Mouse (Mus musculus): ENCODE results near the gene AL731706.2. TPM values are rescaled to one million over a fixed set of nuclear protein-coding genes. Genes with fewer than 3 reads are reported as not detected.

AL731706.2 gene
- total and polyA plus RNA-seq, 3 experiments = 8.3 to 75.9 TPM; not detected in 1

DNA sequence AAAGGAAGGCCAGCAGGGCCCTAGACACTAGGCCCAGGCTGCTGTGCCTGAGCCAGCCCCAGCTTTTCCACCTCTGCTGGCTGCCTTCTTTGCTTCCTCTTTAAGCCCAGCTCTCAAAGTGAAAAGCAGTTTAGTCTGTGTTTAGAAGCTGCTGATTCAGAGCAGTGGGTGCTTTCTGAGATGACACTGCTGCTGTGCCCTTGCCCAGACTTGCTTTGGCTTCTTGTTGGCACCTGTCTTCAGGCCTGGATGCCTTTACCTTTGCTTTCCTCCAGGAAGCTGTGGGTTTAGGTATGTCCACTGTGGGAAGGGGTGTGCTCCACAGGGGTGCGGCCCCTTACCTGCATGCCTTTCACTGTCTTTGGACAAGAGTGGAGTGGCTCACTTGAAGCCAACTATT, 34.0 kb upstream of the AL731706.2 start:
- no peak for TF ChIP-seq MAZ (IDR thresholded peaks at IDR 0.05; ENCODE audit: low read depth, low read length)
- no peak for TF ChIP-seq KAT2A (IDR thresholded peaks at IDR 0.05; ENCODE audit: insufficient replicate concordance, low read length)
- TF ChIP-seq IRF4 (IDR thresholded peaks at IDR 0.05; ENCODE audit: low read depth, low read length) = no peak
- no peak for TF ChIP-seq MAFK (IDR thresholded peaks at IDR 0.05; ENCODE audit: insufficient replicate concordance, low read length)
- TF ChIP-seq JUND (conservative IDR thresholded peaks at IDR 0.05; ENCODE audit: low read depth, low read length) = no peak
- TF ChIP-seq UBTF (IDR thresholded peaks at IDR 0.05; ENCODE audit: low read depth, low read length) = no peak
- TF ChIP-seq MAX (IDR thresholded peaks at IDR 0.05; ENCODE audit: low read length) = no peak
- no peak for TF ChIP-seq JUN (IDR thresholded peaks at IDR 0.05; ENCODE audit: insufficient read depth, low read depth, low read length)
- no peak for TF ChIP-seq ELF1 (IDR thresholded peaks at IDR 0.05; ENCODE audit: low read depth, low read length)
- TF ChIP-seq POLR2A (IDR thresholded peaks at IDR 0.05; ENCODE audit: low read depth, low read length) = no peak
- no peak for TF ChIP-seq EP300 (IDR thresholded peaks at IDR 0.05; ENCODE audit: low read length)
- TF ChIP-seq RCOR1 (conservative IDR thresholded peaks at IDR 0.05; ENCODE audit: low read depth, low read length) = no peak
- no peak for TF ChIP-seq TBP (conservative IDR thresholded peaks at IDR 0.05; ENCODE audit: low read depth, low read length)
- no peak for TF ChIP-seq NRF1 (IDR thresholded peaks at IDR 0.05; ENCODE audit: low read depth, low read length)
- no peak for TF ChIP-seq ETS1 (conservative IDR thresholded peaks at IDR 0.05; ENCODE audit: low read depth, low read length)
- TF ChIP-seq BHLHE40 (IDR thresholded peaks at IDR 0.05; ENCODE audit: low read depth, low read length) = no peak
- no peak for TF ChIP-seq ZC3H11A (IDR thresholded peaks at IDR 0.05; ENCODE audit: low read depth, low read length)
- TF ChIP-seq PAX5 (IDR thresholded peaks at IDR 0.05; ENCODE audit: low read length) = no peak
- TF ChIP-seq SIN3A (IDR thresholded peaks at IDR 0.05; ENCODE audit: low read length) = no peak
- no peak for TF ChIP-seq CHD1 (IDR thresholded peaks at IDR 0.05; ENCODE audit: low read depth, low read length)
- in situ Hi-C loops (cut with MboI; ENCODE audit: low pct_ligation_motif_present, low pct_unique_long_range_greater_than_20kb, low sequenced_read_pairs) = no loop called here
- dilution Hi-C loops (cut with MboI; ENCODE audit: extremely low pct_ligation_motif_present, extremely low pct_unique_long_range_greater_than_20kb, low sequenced_read_pairs) = no loop called here
- no peak overlapping the region for H3K4me2 ChIP-seq (ENCODE audit: insufficient read depth, low read depth, poor library complexity, severe bottlenecking)
- no peak for DNase-seq (ENCODE audit: extremely low read depth)
- 0 out of 2 replicates have a peak, but pooled peaks cover 7% of the 10 kb centered on the region for H3K79me2 ChIP-seq (replicated peaks; ENCODE audit: control insufficient read depth, extremely low read depth, insufficient read depth, poor library complexity, severe bottlenecking)
- H3K27me3 ChIP-seq (replicated peaks) = no peaks in the 10 kb centered on the region
- H3K27ac ChIP-seq (ENCODE audit: insufficient read depth, low read depth) = no peak overlapping the region
- H3K9me3 ChIP-seq (replicated peaks; ENCODE audit: low read length) = no peaks in the 10 kb centered on the region
- H3K4me3 ChIP-seq (replicated peaks in 1 of 3; ENCODE audit: low read depth in 2 of 3, low read length in 2 of 3, poor library complexity in 1 of 3) = no peak overlapping the region
- H3K36me3 ChIP-seq (replicated peaks in 1 of 2; ENCODE audit: control insufficient read depth in 1 of 2, insufficient read depth in 1 of 2, low read length in 1 of 2) = peaks cover 0 to 12% of the 10 kb centered on the region in 2 experiments
- no peak overlapping the region for H3K9ac ChIP-seq (ENCODE audit: insufficient read depth, low read depth)
- H3K4me1 ChIP-seq (ENCODE audit: control insufficient read depth in 1 of 2, insufficient read depth in 2 of 2) = peaks cover 3 to 37% of the 10 kb centered on the region in 2 experiments; a peak in 2 of 4 replicates

DNA sequence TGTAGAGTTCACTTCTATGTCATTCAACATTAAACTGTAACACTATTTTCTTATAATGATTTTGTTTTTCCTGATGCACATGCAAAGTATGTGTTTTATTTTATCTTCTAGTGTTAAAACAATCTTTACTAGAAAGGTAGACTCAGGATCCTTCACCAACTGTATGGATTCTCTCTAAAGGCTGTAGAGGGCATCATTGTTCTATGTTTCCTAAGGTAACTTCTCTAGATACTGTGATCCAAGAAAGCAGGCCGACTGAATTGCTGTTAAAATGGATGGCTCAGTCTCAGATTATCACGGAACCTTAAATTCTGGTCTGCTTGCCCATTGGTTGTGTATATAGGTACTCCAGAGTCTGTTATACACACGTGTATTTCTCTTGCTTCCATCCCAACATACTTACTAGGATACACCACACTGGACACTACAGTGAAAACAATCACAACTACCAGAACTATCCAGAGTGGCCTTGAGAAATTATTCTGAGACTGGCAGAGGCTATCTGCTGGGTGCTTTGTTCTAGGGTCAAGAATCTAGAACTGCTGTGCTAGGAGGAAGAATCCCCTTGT, 28.9 kb upstream of the AL731706.2 start:
- in situ Hi-C loops (cut with MboI; ENCODE audit: low pct_ligation_motif_present, low pct_unique_long_range_greater_than_20kb, low sequenced_read_pairs) = no loop called here
- H3K27ac ChIP-seq (ENCODE audit: insufficient read depth, low read depth) = no peak overlapping the region

More for the DNA sequence above, 28.9 kb upstream of the AL731706.2 start:
- DNase-seq (ENCODE audit: extremely low read depth) = no peak
- Histone ChIP-seq H3K9me3 (replicated peaks; ENCODE audit: low read length) (no peaks in the 10 kb centered on the region), H3K4me1 (ENCODE audit: control insufficient read depth in 1 of 2, insufficient read depth in 2 of 2) (peaks cover under 1 to 11% of the 10 kb centered on the region in 2 experiments; a peak in 2 of 4 replicates), H3K4me2 (ENCODE audit: insufficient read depth, low read depth, poor library complexity, severe bottlenecking) (no peak overlapping the region), H3K79me2 (replicated peaks; ENCODE audit: control insufficient read depth, extremely low read depth, insufficient read depth, poor library complexity, severe bottlenecking) (0 out of 2 replicates have a peak, but pooled peaks cover 4% of the 10 kb centered on the region), H3K36me3 (replicated peaks in 1 of 2; ENCODE audit: control insufficient read depth in 1 of 2, insufficient read depth in 1 of 2, low read length in 1 of 2) (peaks cover 0 to 18% of the 10 kb centered on the region in 2 experiments), H3K4me3 (replicated peaks in 1 of 3; ENCODE audit: low read depth in 2 of 3, low read length in 2 of 3, poor library complexity in 1 of 3) (no peak overlapping the region), H3K27me3 (replicated peaks) (no peaks in the 10 kb centered on the region), H3K9ac (ENCODE audit: insufficient read depth, low read depth) (no peak overlapping the region)
- dilution Hi-C loops (cut with MboI; ENCODE audit: extremely low pct_ligation_motif_present, extremely low pct_unique_long_range_greater_than_20kb, low sequenced_read_pairs) = no loop called here
- TF ChIP-seq RAD21 (IDR thresholded peaks at IDR 0.05; ENCODE audit: low read depth, low read length) (peak; percentile 59), IRF4 (IDR thresholded peaks at IDR 0.05; ENCODE audit: low read depth, low read length) (no peak), CTCF (conservative IDR thresholded peaks at IDR 0.05 in 1 of 2, IDR thresholded peaks at IDR 0.05 in 1 of 2; ENCODE audit: low read depth in 2 of 2, low read length in 2 of 2) (peak in 1 of 2 experiments; percentile 40; a peak in 2 of 4 replicates), NRF1 (IDR thresholded peaks at IDR 0.05; ENCODE audit: low read depth, low read length) (no peak), JUN (IDR thresholded peaks at IDR 0.05; ENCODE audit: insufficient read depth, low read depth, low read length) (no peak), SMC3 (IDR thresholded peaks at IDR 0.05; ENCODE audit: low read depth, low read length) (peak; percentile 11; the same call in 1 of the 2 replicates), ZNF384 (IDR thresholded peaks at IDR 0.05; ENCODE audit: low read depth, low read length) (no peak)
